Mouse (Mus musculus): Measurements from ENCODE around the gene Otop2. TPM values are rescaled to one million over a fixed set of nuclear protein-coding genes. Genes with fewer than 3 reads are reported as not detected.

The Otop2 gene
- polyA plus RNA-seq, 1 experiment from 2014 or later = not detected

DNA sequence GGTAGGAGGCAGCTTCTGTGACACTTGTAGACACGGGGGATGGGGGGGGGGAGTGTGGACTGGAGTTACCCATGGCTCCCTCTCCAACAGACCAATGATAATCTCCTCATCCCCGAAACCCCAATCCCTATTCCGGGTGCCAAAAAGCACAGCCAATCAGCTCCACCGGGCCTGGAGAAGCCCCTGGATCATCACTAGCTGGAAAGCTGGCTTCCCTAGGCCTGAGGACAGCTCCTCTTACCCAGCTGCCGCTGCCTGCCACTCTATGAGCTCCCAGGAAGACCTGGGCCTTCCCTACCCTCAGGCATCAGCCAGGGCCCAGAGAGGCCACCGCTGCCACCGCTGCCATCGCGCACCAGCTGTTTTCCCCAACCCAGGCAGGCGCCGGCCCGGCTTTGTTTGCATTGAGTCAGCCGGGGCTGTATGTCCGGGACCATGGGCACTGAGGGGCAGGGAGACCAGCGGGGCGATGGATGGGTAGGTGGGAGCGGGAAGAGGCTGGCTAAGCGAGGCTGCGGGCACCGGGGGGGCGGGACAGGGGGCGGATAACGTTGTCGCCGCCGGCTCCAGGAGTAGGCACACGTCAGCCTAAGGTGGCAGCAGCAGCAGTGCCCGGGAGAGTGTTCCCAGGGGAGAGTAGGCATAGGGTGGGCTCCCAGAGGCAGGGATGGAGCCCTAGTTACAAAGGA, 59.9 kb downstream of the Otop2 start:
- H3K36me3 ChIP-seq (replicated peaks) = no peaks in the 10 kb centered on the region
- peak; percentile 37 for DNase-seq (ENCODE audit: low spot score)
- H3K27me3 ChIP-seq (replicated peaks; ENCODE audit: low read depth, poor library complexity, severe bottlenecking) = peaks cover 83% of the 10 kb centered on the region
- H3K4me1 ChIP-seq = peaks cover 30% of the 10 kb centered on the region
- WGBS = 2% methylated on average over 28 of the region's 28 CpGs
- H3K27ac ChIP-seq (replicated peaks) = peak overlapping the region; percentile 72
- H3K4me3 ChIP-seq = peak overlapping the region; percentile 66
- no peaks in the 10 kb centered on the region for H3K9me3 ChIP-seq

DNA sequence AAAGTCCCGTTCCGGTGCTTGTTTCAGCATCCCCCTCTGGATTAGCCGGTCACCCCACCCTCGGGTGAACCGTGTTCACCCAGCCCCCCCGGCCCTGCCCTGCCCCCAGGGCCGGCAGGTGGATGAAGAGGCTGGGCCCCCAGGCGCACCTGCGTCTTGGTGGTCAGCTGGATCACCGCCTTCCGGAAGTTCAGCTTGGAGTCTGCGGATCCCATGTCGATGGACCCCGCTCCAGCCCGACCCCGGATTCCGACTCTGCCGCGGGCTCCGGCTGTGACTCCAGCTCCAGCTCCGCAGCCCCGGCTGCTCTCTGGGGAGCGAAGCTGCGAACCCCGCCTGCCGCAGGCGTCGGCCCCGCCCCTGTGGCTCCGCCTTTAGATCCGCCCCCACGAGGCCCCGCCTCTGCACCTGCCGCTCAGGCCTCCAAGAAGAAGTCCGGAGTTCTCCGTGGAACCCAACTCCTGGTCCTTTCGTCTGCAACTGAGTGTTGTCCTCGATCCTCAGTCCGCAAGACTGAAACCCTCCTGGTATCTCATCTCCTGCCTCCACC, 60.5 kb downstream of the Otop2 start, which contains the start of gene Hid1:
TSS of gene Hid1 (minus strand) at position 362 of the 550 bp plus-strand sequence.
- under 1% methylated on average over 39 of the region's 39 CpGs for WGBS
- Histone ChIP-seq H3K27ac (replicated peaks) (peak within 1 kb of the TSS; percentile 72), H3K27me3 (replicated peaks; ENCODE audit: low read depth, poor library complexity, severe bottlenecking) (peaks cover 90% of the 10 kb centered on the region)

DNA sequence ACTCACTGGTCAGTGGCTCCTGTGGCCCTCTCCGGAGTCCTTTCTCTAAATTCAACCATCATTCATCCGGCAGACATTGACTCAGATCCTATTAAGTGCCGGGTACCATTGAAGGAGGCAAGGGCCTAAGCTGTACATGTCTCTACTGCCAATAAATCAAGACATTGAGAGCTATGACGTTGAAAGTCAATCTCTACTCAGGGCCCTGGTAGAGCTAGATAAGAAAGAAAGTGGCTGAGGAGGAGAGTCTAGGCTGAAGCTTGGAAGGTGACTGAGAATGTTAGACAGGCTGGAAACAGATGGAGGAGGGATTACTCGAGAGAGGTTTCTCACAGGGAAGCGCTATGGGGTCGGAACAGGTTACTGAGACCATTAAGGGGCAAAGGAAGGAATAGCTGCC, 63.4 kb downstream of the Otop2 start:
- H3K27me3 ChIP-seq (replicated peaks; ENCODE audit: low read depth, poor library complexity, severe bottlenecking) = peaks cover 100% of the 10 kb centered on the region
- peaks cover 33% of the 10 kb centered on the region for H3K4me1 ChIP-seq
- no peak for DNase-seq (ENCODE audit: low spot score)
- no peak overlapping the region for H3K4me3 ChIP-seq
- no peak overlapping the region for H3K27ac ChIP-seq (replicated peaks)
- H3K9me3 ChIP-seq = no peaks in the 10 kb centered on the region
- H3K36me3 ChIP-seq (replicated peaks) = no peaks in the 10 kb centered on the region
- 60% methylated on average over 7 of the region's 7 CpGs for WGBS

More for the DNA sequence above, 60.5 kb downstream of the Otop2 start, which contains the start of gene Hid1:
- Histone ChIP-seq H3K36me3 (replicated peaks) (no peaks in the 10 kb centered on the region), H3K4me3 (peak within 1 kb of the TSS; percentile 66), H3K9me3 (no peaks in the 10 kb centered on the region), H3K4me1 (peaks cover 30% of the 10 kb centered on the region)
- DNase-seq (ENCODE audit: low spot score) = peak; percentile 80

DNA sequence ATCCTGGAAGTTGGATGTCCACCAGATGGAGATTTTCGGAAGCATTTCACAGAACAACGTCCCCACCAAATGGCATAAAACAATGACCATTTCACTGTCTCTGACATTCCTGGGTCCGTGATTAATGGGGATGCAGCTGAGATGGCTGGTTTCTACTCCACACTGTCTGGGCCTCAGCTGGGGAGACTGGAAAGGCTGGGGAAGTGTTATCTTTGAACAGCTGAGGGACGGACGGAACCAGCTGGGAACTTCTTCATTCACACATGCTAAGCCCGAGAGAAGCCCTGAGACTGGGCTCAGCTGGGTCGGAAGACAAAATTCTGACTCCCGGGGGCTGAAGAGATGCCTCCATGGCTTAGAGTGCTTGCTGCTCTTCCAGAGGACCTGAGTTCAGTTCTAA, 64.4 kb downstream of the Otop2 start:
- peaks cover 26% of the 10 kb centered on the region for H3K4me1 ChIP-seq
- H3K4me3 ChIP-seq = no peak overlapping the region
- peaks cover 100% of the 10 kb centered on the region for H3K27me3 ChIP-seq (replicated peaks; ENCODE audit: low read depth, poor library complexity, severe bottlenecking)
- no peaks in the 10 kb centered on the region for H3K36me3 ChIP-seq (replicated peaks)
- H3K27ac ChIP-seq (replicated peaks) = no peak overlapping the region
- WGBS = 69% methylated on average over 8 of the region's 8 CpGs
- H3K9me3 ChIP-seq = no peaks in the 10 kb centered on the region
- DNase-seq (ENCODE audit: low spot score) = no peak

DNA sequence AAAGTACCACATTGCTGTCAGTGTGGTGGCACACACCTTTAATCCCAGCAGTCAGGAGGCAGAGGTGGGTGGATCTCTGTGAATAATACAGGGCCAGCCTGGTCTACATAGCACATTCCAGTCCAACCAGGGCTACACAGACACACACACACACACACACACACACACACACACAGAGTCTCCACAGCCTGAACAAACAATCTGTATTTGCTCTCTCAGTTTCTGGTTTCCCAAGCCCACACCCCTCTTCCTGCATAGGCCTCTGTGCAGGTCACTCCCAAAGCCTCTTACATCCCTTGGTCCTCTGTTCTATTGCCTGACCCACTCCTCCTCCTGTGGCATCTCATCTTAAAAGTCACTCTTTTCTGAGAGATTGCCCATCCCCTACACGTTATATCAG, 65.1 kb downstream of the Otop2 start:
- peaks cover 100% of the 10 kb centered on the region for H3K27me3 ChIP-seq (replicated peaks; ENCODE audit: low read depth, poor library complexity, severe bottlenecking)
- H3K9me3 ChIP-seq = no peaks in the 10 kb centered on the region
- no peak overlapping the region for H3K27ac ChIP-seq (replicated peaks)
- 60% methylated on average over 1 of the region's 1 CpGs for WGBS
- H3K4me1 ChIP-seq = peaks cover 19% of the 10 kb centered on the region
- DNase-seq (ENCODE audit: low spot score) = no peak
- no peak overlapping the region for H3K4me3 ChIP-seq
- no peaks in the 10 kb centered on the region for H3K36me3 ChIP-seq (replicated peaks)

DNA sequence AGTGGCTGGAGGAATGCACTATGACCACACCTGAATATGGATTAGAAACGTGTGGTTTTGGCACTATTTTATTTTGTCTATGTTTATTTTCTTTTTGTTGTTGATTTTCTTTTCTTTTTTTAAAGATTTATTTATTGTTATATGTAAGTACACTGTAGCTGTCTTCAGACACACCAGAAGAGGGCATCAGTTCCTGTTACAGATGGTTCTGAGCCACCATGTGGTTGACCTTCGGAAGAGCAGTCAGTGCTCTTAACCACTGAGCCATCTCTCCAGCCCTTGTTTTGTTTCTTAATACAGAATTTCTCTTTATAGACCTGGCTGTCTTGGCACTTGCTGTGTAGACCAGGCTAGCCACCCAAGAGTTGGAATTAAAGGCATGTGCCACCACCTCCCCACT, 65.8 kb downstream of the Otop2 start:
- 51% methylated on average over 2 of the region's 2 CpGs for WGBS
- H3K27ac ChIP-seq (replicated peaks) = no peak overlapping the region
- no peaks in the 10 kb centered on the region for H3K9me3 ChIP-seq
- H3K4me3 ChIP-seq = no peak overlapping the region
- DNase-seq (ENCODE audit: low spot score) = no peak
- peaks cover 96% of the 10 kb centered on the region for H3K27me3 ChIP-seq (replicated peaks; ENCODE audit: low read depth, poor library complexity, severe bottlenecking)
- peaks cover 12% of the 10 kb centered on the region for H3K4me1 ChIP-seq
- H3K36me3 ChIP-seq (replicated peaks) = no peaks in the 10 kb centered on the region

DNA sequence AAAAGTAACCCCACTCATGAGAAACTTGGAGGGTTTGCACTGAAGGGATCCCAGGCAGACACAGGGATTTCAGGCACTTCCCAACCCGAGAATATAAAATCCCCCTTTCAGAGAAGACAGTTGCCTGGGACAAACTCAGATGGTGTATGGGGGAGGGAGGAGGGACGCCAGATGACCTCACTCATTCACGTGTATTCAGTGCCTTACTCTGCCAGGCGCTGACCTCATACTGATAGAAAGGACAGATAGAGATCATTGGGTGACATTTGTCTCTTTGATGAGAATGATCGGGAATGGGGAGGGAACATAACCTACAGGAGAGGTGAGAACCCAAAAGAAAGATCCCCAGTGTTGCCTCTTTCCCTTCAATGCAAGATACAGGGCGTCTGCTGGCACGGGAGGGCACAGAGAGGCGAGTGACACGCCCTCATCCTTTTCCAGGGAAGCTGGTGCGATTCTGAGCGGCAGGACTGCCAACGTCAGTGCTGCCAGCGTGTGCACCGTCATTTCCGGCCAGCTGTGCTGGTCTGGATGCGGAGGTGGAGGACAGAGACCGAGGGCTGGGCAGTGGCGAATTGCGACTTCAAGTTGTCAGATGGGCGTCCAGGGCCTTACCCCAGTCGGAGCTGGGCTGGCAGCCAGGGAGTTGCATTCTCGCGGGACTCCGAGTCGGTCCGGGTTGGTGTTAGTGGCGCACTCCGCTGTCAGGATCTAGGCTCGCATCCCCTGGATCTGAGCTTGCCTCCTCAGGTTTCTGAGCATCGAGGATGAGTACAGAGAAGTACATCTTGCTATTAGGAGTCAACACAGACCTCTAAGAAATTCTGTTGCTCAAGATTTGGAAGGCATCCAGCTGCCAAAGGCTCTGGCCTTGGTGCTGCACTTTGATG, 67.1 kb downstream of the Otop2 start:
- H3K4me3 ChIP-seq = peak overlapping the region; percentile 59
- H3K27me3 ChIP-seq (replicated peaks; ENCODE audit: low read depth, poor library complexity, severe bottlenecking) = peaks cover 83% of the 10 kb centered on the region
- DNase-seq (ENCODE audit: low spot score) = peak; percentile 54
- peaks cover 11% of the 10 kb centered on the region for H3K4me1 ChIP-seq
- peak overlapping the region; percentile 14; the same call in 1 of the 2 replicates for H3K27ac ChIP-seq (replicated peaks)
- 0 out of 2 replicates have a peak, but pooled peaks cover 2% of the 10 kb centered on the region for H3K9me3 ChIP-seq
- H3K36me3 ChIP-seq (replicated peaks) = no peaks in the 10 kb centered on the region
- WGBS = 2% methylated on average over 30 of the region's 30 CpGs

DNA sequence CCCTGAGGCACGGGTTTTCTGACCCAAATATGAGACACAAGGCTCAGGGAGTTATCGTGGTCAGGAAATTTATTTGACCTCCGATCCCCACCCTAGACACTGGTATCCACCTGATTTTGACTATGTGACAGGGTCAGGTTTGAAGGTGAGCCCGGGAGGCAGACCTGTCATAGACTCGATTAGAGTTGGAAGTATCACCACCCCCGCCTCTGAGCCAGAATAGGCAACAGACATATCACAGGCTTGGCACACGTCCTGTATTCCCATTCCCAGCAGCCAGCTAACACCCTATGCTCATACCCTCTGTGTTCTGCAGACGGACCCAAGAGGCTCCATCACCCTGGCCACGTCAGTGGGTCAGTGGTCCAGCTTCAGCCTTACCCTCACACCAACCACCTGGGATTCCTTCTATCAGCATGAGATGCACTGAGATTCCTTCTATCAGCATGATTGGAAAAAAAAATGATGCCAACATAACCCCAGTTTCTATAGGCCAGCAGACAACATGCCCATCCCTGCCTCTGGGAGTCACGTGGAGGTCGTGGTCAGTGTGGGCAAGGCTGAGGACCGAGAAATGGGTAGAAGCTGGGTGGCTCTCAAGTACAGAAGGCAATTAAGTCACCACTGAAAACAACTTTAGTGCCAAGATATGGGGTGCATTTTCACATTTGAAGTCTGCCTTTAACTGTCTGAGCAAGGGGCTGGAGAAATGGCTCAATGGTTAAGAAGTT, 67.9 kb downstream of the Otop2 start:
- Histone ChIP-seq H3K4me1 (peaks cover 11% of the 10 kb centered on the region), H3K9me3 (0 out of 2 replicates have a peak, but pooled peaks cover 2% of the 10 kb centered on the region), H3K27ac (replicated peaks) (no peak overlapping the region), H3K27me3 (replicated peaks; ENCODE audit: low read depth, poor library complexity, severe bottlenecking) (peaks cover 75% of the 10 kb centered on the region), H3K36me3 (replicated peaks) (no peaks in the 10 kb centered on the region), H3K4me3 (peak overlapping the region; percentile 59)
- 64% methylated on average over 12 of the region's 12 CpGs for WGBS
- DNase-seq (ENCODE audit: low spot score) = no peak

DNA sequence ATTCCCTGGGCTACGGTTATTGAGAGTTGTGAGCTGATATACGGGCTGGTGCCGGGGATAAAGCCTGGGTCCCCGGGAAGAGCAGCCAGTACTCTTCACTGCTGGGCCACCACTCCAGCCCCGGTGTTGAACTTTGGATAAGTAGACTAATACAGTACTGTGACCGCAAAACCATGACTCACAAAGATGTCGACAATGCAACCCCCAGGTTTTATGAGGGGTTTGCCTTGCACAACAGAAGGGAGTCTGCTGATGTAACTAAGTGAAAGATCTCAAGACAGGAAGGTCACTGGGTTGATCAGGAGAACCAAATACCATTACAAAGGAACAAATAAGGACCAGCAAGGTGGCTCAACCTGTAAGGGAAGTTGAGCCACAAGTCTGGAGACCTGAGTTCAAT, 69.8 kb downstream of the Otop2 start:
- H3K9me3 ChIP-seq = 0 out of 2 replicates have a peak, but pooled peaks cover 2% of the 10 kb centered on the region
- WGBS = 73% methylated on average over 7 of the region's 7 CpGs
- H3K4me3 ChIP-seq = no peak overlapping the region
- no peak for DNase-seq (ENCODE audit: low spot score)
- H3K36me3 ChIP-seq (replicated peaks) = no peaks in the 10 kb centered on the region
- H3K4me1 ChIP-seq = peaks cover 20% of the 10 kb centered on the region
- peaks cover 57% of the 10 kb centered on the region for H3K27me3 ChIP-seq (replicated peaks; ENCODE audit: low read depth, poor library complexity, severe bottlenecking)
- H3K27ac ChIP-seq (replicated peaks) = no peak overlapping the region

DNA sequence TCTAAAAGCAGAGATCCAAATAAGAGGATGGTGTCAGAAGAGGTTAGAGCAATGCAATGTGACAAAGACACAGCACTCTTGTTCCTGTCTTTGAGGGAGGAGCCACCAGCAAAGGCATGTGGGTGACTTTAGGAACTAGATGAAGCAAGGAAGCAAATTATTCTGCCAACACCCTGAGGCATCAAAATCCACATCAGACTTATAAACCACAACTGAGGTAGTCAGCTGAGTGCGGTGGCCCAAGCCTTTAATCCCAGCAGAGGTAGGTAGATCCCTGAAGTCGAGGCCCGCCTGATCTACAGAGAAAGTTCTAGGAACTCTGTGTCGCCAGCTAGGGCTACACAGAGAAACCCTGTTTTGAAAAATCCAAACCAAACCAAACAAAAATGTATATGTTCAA, 70.3 kb downstream of the Otop2 start:
- Histone ChIP-seq H3K27ac (replicated peaks) (no peak overlapping the region), H3K4me1 (peaks cover 23% of the 10 kb centered on the region), H3K36me3 (replicated peaks) (no peaks in the 10 kb centered on the region), H3K9me3 (0 out of 2 replicates have a peak, but pooled peaks cover 2% of the 10 kb centered on the region), H3K4me3 (no peak overlapping the region), H3K27me3 (replicated peaks; ENCODE audit: low read depth, poor library complexity, severe bottlenecking) (peaks cover 51% of the 10 kb centered on the region)
- no peak for DNase-seq (ENCODE audit: low spot score)
- 90% methylated on average over 4 of the region's 4 CpGs for WGBS

DNA sequence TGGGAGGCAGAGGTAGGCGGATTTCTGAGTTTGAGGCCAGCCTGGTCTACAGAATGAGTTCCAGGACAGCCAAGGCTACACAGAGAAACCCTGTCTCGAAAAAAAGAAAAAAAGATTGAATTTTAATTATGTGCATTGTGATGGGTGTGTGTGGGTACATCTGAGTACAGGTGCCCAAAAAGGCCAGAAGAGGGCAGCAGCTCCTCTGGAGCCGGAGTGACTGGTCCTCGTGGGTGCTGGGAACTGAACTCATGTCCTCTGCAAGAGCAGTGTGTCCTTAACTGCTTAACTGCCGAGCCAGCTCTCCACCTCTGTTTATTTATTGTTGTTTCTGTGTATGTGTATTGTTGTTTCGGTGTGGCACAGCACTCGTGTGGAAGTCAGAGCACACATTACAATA, 70.9 kb downstream of the Otop2 start:
- Histone ChIP-seq H3K36me3 (replicated peaks) (no peaks in the 10 kb centered on the region), H3K27me3 (replicated peaks; ENCODE audit: low read depth, poor library complexity, severe bottlenecking) (peaks cover 46% of the 10 kb centered on the region), H3K9me3 (0 out of 2 replicates have a peak, but pooled peaks cover 2% of the 10 kb centered on the region), H3K4me3 (no peak overlapping the region), H3K4me1 (peaks cover 29% of the 10 kb centered on the region), H3K27ac (replicated peaks) (no peak overlapping the region)
- DNase-seq (ENCODE audit: low spot score) = no peak
- WGBS = 78% methylated on average over 7 of the region's 7 CpGs

DNA sequence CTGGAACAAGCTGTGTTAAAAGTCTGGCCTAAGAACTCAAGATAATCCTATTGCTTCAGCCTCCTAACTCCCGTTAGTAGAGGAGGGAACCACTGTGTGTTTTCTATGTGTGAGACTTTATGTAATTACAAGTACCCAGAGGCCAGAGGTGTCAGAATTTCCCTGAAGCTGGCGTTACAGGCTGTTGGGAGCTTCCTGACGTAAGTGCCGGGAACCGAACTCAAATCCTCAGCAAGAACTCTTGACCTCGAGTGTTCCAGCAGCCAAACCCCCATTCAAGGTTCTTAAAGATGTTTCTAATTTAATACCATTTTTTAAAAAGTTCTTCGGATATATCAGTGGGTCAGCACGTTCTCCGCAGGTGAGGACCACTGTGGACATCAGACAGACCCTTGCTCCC, 74.3 kb downstream of the Otop2 start:
- Histone ChIP-seq H3K4me3 (peak overlapping the region; percentile 92), H3K36me3 (replicated peaks) (peaks cover under 1% of the 10 kb centered on the region; the same call in 1 of the 2 replicates), H3K27me3 (replicated peaks; ENCODE audit: low read depth, poor library complexity, severe bottlenecking) (peaks cover 28% of the 10 kb centered on the region), H3K4me1 (peaks cover 51% of the 10 kb centered on the region), H3K27ac (replicated peaks) (peak overlapping the region; percentile 97; the same call in 1 of the 2 replicates), H3K9me3 (0 out of 2 replicates have a peak, but pooled peaks cover 2% of the 10 kb centered on the region)
- WGBS = 9% methylated on average over 9 of the region's 9 CpGs
- DNase-seq (ENCODE audit: low spot score) = no peak
